Mouse (Mus musculus) liver, embryonic 12.5 days (tissue): Measurements from ENCODE around the gene Chp1. TPM values are rescaled to one million over a fixed set of nuclear protein-coding genes. Genes with fewer than 3 reads are reported as not detected.

Source experiments
- ATAC-seq: fragments of 200-750 bp; cut with Nextera tagmentation; 2 replicates; pipeline ENCODE4 v1.8.0; 2017; ENCODE audit warnings: moderate number of reproducible peaks, mild to moderate bottlenecking, moderate library complexity
- H3K27ac ChIP-seq: fragments of 300-500 bp; sonication (generic); 2 replicates; pipeline ENCODE4 v1.5.1; 2016; ENCODE audit warnings: mild to moderate bottlenecking
- H3K27me3 ChIP-seq: fragments of 300-500 bp; sonication (generic); replicated peaks from 2 replicates; pipeline ENCODE4 v1.6.1; 2016; ENCODE audit warnings: mild to moderate bottlenecking, moderate library complexity
- H3K36me3 ChIP-seq: fragments of 300-500 bp; sonication (generic); 2 replicates; pipeline ENCODE4 v1.6.1; 2016; ENCODE audit warnings: mild to moderate bottlenecking, moderate library complexity
- H3K4me1 ChIP-seq: fragments of 300-500 bp; sonication (generic); 2 replicates; pipeline ENCODE4 v1.6.1; 2016
- H3K4me2 ChIP-seq: fragments of 300-500 bp; sonication (generic); 2 replicates; pipeline ENCODE4 v1.6.1; 2016; ENCODE audit warnings: mild to moderate bottlenecking, moderate library complexity
- H3K4me3 ChIP-seq: fragments of 300-500 bp; sonication (generic); 2 replicates; pipeline ENCODE4 v1.5.1; 2016; ENCODE audit warnings: mild to moderate bottlenecking, moderate library complexity
- H3K9ac ChIP-seq: fragments of 300-500 bp; sonication (generic); 2 replicates; pipeline ENCODE4 v1.6.1; 2016; ENCODE audit warnings: mild to moderate bottlenecking, moderate library complexity
- H3K9me3 ChIP-seq: fragments of 300-500 bp; sonication (generic); replicated peaks from 2 replicates; pipeline ENCODE4 v1.6.1; 2016; ENCODE audit warnings: mild to moderate bottlenecking, moderate library complexity
- WGBS: fragments of 180-500 bp; shearing (Covaris S2); methylation state at CpG from one replicate; pipeline ENCODE4 v1.1.7; 2016; ENCODE audit not compliant: insufficient replicate concordance; 5-methylcytosine and 5-hydroxymethylcytosine counted together
- polyA plus RNA-seq: library from polyadenylated mRNA; unstranded; fragments of >200 nt; fragmentation: Nextera tagmentation; extraction: Ambion mirVana; gene quantifications from 2 replicates; pipeline ENCODE4 v1.2.1, GENCODE M21; 2016

The Chp1 gene
- polyA plus RNA-seq, 1 experiment from 2014 or later = 44.1 TPM

GRCm38 (mm10) chr2:119538802-119539201 lies 8.7 kb upstream of the Chp1 start:
- no peak overlapping the region for H3K9ac ChIP-seq
- no peak for ATAC-seq

DNA sequence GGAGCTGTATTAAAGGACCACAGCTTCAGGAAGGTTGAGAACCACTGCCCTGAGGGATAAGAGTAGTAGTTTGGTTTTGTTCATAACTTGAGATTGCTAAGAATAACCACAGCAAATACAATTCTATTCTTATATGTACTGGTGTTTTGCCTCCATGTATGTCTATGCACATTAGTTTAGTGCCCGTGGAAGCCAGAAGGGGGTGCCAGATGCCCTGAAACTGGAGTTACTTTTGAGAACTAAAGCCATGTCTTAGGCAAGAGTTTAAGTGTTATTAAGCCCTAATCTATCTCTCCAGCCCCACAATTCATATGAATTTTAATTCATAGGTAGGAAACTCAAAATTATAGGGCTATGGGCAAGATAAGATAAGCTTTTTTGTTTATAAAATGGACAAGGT lies 5.4 kb upstream of the Chp1 start:
- WGBS = 18% methylated on average over 1 of the region's 1 CpGs
- Histone ChIP-seq H3K4me3 (no peak overlapping the region), H3K27ac (no peak overlapping the region), H3K4me2 (no peak overlapping the region), H3K36me3 (no peaks in the 10 kb centered on the region), H3K4me1 (peaks cover 10% of the 10 kb centered on the region), H3K9me3 (no peaks in the 10 kb centered on the region), H3K27me3 (no peaks in the 10 kb centered on the region), H3K9ac (no peak overlapping the region)
- no peak for ATAC-seq

More at GRCm38 (mm10) chr2:119538802-119539201, 8.7 kb upstream of the Chp1 start:
- WGBS = 71% methylated on average over 9 of the region's 9 CpGs
- no peaks in the 10 kb centered on the region for H3K9me3 ChIP-seq
- no peak overlapping the region for H3K4me3 ChIP-seq
- no peaks in the 10 kb centered on the region for H3K27me3 ChIP-seq
- no peaks in the 10 kb centered on the region for H3K36me3 ChIP-seq
- H3K4me1 ChIP-seq = no peaks in the 10 kb centered on the region
- no peak overlapping the region for H3K4me2 ChIP-seq
- no peak overlapping the region for H3K27ac ChIP-seq

DNA sequence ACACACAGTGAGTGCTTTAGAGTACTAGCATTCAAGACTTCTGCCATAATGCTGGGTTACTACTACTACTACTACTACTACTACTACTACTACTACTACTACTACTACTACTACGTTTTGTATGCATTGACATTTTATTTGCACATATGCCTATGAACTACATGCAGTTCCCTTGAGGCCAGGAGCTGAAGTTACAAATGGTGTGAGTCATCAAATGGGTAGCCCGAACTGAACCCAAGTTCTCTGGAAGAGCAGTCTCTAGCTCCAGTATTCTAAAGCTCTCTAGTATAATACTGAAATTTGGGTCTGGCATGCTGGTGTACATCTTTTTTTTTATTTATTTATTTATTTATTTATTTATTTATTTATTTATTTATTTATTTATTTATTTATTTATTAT lies 3.8 kb upstream of the Chp1 start:
- H3K27me3 ChIP-seq = no peaks in the 10 kb centered on the region
- no peak overlapping the region for H3K27ac ChIP-seq
- WGBS = 52% methylated on average over 2 of the region's 2 CpGs

DNA sequence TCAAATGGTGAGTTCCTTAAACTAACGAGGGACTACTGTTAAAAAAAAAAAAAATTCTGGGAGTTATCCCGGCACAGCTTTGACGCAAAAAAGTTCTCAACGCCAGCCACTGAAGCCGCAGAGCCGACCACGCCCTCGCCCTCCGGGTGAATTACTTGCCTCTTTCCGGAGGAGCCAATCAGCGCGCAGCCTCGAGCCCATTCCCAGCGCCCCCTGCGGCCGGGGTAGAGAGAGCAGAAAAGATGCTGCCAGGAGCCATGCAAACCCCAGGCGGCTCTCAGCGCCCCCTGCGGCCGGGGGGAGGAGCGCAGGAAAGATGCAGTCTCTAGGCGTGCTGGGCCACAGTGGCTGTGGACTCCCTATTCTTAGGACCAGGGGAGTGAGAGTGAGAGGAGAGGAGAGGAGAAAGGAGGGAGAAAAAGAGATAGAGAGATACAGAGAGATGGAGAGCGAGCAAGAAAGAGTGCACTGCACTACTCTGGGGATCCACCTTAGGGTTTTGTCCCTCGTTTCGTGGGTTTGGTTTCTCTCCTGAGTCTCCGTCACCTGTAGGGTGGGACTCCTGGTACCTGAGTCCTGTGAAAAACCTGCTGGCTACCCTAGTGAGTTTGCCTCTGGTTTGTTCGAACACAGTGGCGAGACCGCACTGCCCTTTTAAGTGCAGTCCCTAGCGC lies 512 bp upstream of the Chp1 start:
- peaks cover 36% of the 10 kb centered on the region for H3K4me1 ChIP-seq
- ATAC-seq = peak; percentile 79

More for the DNA sequence above, 3.8 kb upstream of the Chp1 start:
- no peak overlapping the region for H3K4me2 ChIP-seq
- ATAC-seq = no peak
- no peak overlapping the region for H3K9ac ChIP-seq
- H3K4me3 ChIP-seq = no peak overlapping the region
- no peaks in the 10 kb centered on the region for H3K9me3 ChIP-seq
- no peaks in the 10 kb centered on the region for H3K36me3 ChIP-seq
- peaks cover 18% of the 10 kb centered on the region for H3K4me1 ChIP-seq

DNA sequence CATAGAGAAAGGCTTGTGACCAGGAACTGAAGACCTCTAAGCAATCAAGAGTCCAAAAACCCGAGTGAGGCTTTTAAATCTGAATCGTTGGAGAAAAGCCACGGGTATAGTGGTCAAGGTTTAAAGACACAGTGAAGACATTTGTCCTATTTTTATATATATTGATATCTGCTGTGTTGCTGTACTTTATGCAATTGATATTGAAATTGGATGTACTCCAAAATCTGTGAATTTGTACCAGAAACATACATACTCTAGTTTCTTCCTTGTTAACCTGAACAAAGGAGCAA lies 819 bp downstream of the Chp1 start:
- ATAC-seq = no peak
- H3K4me1 ChIP-seq = peaks cover 43% of the 10 kb centered on the region
- H3K4me3 ChIP-seq = peak overlapping the region; percentile 89
- peak overlapping the region; percentile 72 for H3K4me2 ChIP-seq
- no peaks in the 10 kb centered on the region for H3K27me3 ChIP-seq
- H3K9me3 ChIP-seq = no peaks in the 10 kb centered on the region
- 11% methylated on average over 3 of the region's 3 CpGs for WGBS
- H3K36me3 ChIP-seq = 0 out of 2 replicates have a peak, but pooled peaks cover 2% of the 10 kb centered on the region
- H3K27ac ChIP-seq = peak overlapping the region; percentile 89
- H3K9ac ChIP-seq = peak overlapping the region; percentile 90

More for the DNA sequence above, 512 bp upstream of the Chp1 start:
- Histone ChIP-seq H3K9ac (peak overlapping the region; percentile 67), H3K4me3 (peak overlapping the region; percentile 89), H3K9me3 (no peaks in the 10 kb centered on the region), H3K27ac (peak overlapping the region; percentile 86), H3K27me3 (no peaks in the 10 kb centered on the region), H3K4me2 (peak overlapping the region; percentile 72), H3K36me3 (0 out of 2 replicates have a peak, but pooled peaks cover 2% of the 10 kb centered on the region)
- WGBS = under 1% methylated on average over 30 of the region's 30 CpGs

DNA sequence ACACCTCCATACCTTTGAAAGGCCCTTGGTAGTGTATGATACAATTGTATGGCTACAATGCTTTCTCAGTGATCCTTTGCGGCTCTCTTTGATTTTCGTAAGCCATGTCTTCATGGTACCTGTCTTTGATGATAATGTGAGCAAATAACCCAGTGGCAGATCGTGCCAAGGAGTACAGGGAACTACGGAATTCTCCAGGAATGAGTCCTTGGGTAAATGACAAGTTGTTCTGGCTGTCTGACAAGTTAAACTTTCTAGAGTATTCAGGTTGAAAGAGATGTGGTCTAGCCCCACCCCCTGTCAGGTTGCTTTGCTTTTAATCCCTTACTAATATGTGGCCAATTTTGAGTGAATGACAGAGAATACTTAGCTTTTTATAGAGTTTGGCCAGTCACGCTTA lies 1.2 kb downstream of the Chp1 start:
- H3K9ac ChIP-seq = peak overlapping the region; percentile 90
- no peaks in the 10 kb centered on the region for H3K27me3 ChIP-seq
- peak overlapping the region; percentile 72 for H3K4me2 ChIP-seq
- H3K27ac ChIP-seq = no peak overlapping the region
- peaks cover 45% of the 10 kb centered on the region for H3K4me1 ChIP-seq
- H3K4me3 ChIP-seq = peak overlapping the region; percentile 89
- H3K9me3 ChIP-seq = no peaks in the 10 kb centered on the region
- 75% methylated on average over 5 of the region's 5 CpGs for WGBS
- no peak for ATAC-seq
- 0 out of 2 replicates have a peak, but pooled peaks cover 2% of the 10 kb centered on the region for H3K36me3 ChIP-seq

- Histone ChIP-seq H3K27ac (no peak overlapping the region), H3K9ac (no peak overlapping the region), H3K9me3 (no peaks in the 10 kb centered on the region), H3K36me3 (0 out of 2 replicates have a peak, but pooled peaks cover 2% of the 10 kb centered on the region), H3K27me3 (no peaks in the 10 kb centered on the region), H3K4me2 (peak overlapping the region; percentile 72), H3K4me3 (0 out of 2 replicates have a peak overlapping the region, but pooled peaks have one; percentile 9), H3K4me1 (peaks cover 45% of the 10 kb centered on the region)
- WGBS = 50% methylated on average over 2 of the region's 2 CpGs
- ATAC-seq = no peak
Observed at GRCm38 (mm10) chr2:119549678-119550077, 2.2 kb downstream of the Chp1 start.

DNA sequence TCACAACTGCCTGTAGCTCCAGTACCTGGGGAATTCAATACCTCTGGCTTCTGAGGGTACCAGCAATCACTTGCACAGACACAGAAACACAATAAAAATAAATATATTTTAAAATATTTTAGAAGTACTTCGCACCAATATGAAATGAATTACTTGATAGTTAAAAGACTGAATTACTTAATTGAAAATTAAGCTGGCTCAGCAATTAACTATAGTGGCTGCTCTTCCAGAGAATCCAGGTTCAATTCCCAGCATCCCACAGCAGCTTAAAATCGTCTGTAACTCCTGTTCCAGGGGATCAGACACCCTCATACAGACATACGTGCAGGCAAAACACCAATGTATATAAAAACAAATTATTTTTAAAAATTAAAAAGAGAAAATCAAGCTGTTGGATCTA lies 10.5 kb downstream of the Chp1 start:
- Histone ChIP-seq H3K27ac (no peak overlapping the region), H3K27me3 (no peaks in the 10 kb centered on the region), H3K9me3 (no peaks in the 10 kb centered on the region), H3K36me3 (peaks cover 4% of the 10 kb centered on the region; the same call in 1 of the 2 replicates), H3K4me1 (peaks cover 15% of the 10 kb centered on the region), H3K9ac (no peak overlapping the region), H3K4me2 (no peak overlapping the region), H3K4me3 (no peak overlapping the region)
- WGBS = 79% methylated on average over 3 of the region's 3 CpGs
- no peak for ATAC-seq

DNA sequence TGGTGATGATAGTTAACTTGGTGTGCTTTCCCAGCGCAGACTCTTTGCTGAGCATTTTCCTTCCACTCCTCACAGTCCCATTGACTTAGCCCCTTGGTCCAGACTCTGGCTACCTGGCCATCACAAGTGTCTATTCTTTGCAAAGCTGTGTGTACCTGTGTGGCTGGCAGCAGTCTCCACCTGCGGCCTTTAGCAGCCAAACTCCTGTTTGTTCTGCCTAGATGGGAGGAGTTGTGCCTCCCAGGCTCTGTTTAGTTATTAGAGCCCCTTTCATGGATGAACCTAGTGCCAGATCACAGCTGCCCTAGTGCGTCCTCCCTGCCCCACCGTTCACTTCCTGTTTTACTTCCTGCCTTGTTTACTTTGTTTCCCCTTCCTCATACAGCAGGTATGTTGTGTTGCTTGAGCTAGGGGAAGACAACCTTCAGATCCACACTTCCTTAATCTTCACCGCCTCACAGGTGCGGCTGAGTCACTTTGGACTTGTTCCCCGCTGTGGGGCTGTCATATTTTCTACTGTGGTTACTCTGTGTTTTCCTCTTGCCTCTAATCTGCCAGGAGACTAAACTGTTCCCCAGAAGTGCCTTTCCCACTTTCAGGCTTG lies 11.3 kb downstream of the Chp1 start:
- ATAC-seq = no peak
- peak overlapping the region; percentile 25; the same call in 1 of the 2 replicates for H3K27ac ChIP-seq
- H3K4me3 ChIP-seq = no peak overlapping the region
- H3K4me2 ChIP-seq = no peak overlapping the region
- H3K36me3 ChIP-seq = peaks cover 10% of the 10 kb centered on the region; the same call in 1 of the 2 replicates
- H3K4me1 ChIP-seq = peaks cover 11% of the 10 kb centered on the region
- WGBS = 43% methylated on average over 7 of the region's 7 CpGs
- H3K27me3 ChIP-seq = no peaks in the 10 kb centered on the region
- H3K9me3 ChIP-seq = no peaks in the 10 kb centered on the region
- no peak overlapping the region for H3K9ac ChIP-seq

DNA sequence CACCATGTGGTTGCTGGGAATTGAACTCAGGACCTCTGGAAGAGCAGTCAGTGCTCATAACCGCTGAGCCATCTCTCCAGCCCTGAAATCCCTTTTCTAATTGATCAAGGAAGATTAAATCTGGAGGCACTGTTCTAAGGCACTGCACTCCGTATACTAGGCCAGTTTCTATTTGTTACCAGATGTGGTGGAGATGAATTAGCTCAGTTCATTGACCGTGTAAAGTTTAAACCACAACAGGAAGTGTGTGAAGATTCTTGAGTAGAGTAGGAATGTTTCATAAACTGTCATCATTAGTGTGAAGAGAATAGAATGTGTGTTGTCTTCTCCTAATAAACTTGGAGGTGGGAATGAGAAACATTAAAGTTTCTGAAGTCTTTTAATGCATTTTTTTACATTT lies 14.3 kb downstream of the Chp1 start:
- 58% methylated on average over 3 of the region's 3 CpGs for WGBS
- Histone ChIP-seq H3K9me3 (no peaks in the 10 kb centered on the region), H3K4me2 (no peak overlapping the region), H3K4me3 (no peak overlapping the region), H3K27ac (no peak overlapping the region), H3K27me3 (no peaks in the 10 kb centered on the region), H3K9ac (no peak overlapping the region), H3K36me3 (peaks cover 20% of the 10 kb centered on the region), H3K4me1 (peaks cover 11% of the 10 kb centered on the region)
- ATAC-seq = no peak

DNA sequence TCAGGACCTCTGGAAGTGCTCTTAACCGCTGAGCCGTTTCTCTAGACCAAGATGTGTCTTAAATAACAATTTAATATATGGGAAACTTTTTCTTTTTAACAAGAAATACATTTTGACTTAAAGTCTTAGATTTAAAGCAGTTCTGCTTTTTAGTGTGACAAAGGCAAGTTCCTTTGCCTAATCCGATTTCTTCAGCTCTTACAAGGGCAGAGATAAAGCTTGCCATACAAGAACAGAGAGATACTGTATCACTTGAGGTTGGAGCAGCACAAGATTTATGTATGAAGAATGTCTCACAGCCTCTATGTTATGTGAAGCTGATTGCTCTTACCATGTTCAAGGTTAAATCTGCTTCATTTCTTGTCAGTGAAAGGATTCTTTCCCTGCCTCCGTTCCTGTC lies 17.8 kb downstream of the Chp1 start:
- Histone ChIP-seq H3K4me3 (no peak overlapping the region), H3K27me3 (no peaks in the 10 kb centered on the region), H3K4me1 (peaks cover 5% of the 10 kb centered on the region), H3K9ac (no peak overlapping the region), H3K36me3 (peaks cover 26% of the 10 kb centered on the region), H3K27ac (no peak overlapping the region), H3K4me2 (no peak overlapping the region), H3K9me3 (no peaks in the 10 kb centered on the region)
- 76% methylated on average over 4 of the region's 4 CpGs for WGBS
- ATAC-seq = no peak

- WGBS = 75% methylated on average over 7 of the region's 7 CpGs
- H3K4me2 ChIP-seq = no peak overlapping the region
Observed at GRCm38 (mm10) chr2:119566182-119566855, 18.8 kb downstream of the Chp1 start.

More at GRCm38 (mm10) chr2:119566182-119566855, 18.8 kb downstream of the Chp1 start:
- Histone ChIP-seq H3K9ac (no peak overlapping the region), H3K36me3 (peaks cover 26% of the 10 kb centered on the region), H3K9me3 (no peaks in the 10 kb centered on the region), H3K27ac (no peak overlapping the region), H3K4me1 (peaks cover 5% of the 10 kb centered on the region), H3K4me3 (no peak overlapping the region), H3K27me3 (no peaks in the 10 kb centered on the region)
- no peak for ATAC-seq
